Mouse (Mus musculus) forebrain, embryonic 16.5 days (tissue): ENCODE results near the gene Rufy3. TPM values are rescaled to one million over a fixed set of nuclear protein-coding genes. Genes with fewer than 3 reads are reported as not detected.
A peak's percentile ranks its signal among the peaks of the same experiment; 100 is the strongest.

Source experiments
- ATAC-seq: fragments of 200-750 bp; cut with Nextera tagmentation; 2 replicates; pipeline ENCODE4 v1.8.0; 2017; ENCODE audit warnings: mild to moderate bottlenecking, moderate library complexity
- H3K27ac ChIP-seq: fragments of 300-500 bp; sonication (generic); 2 replicates; pipeline ENCODE4 v1.5.1; 2014; ENCODE audit warnings: low read length, control low read depth
- H3K27me3 ChIP-seq: fragments of 300-500 bp; sonication (generic); replicated peaks from 2 replicates; pipeline ENCODE4 v1.6.1; 2014; ENCODE audit warnings: low read length; ENCODE audit not compliant: control insufficient read depth, insufficient read depth
- H3K36me3 ChIP-seq: fragments of 300-500 bp; sonication (generic); 2 replicates; pipeline ENCODE4 v1.6.1; 2014; ENCODE audit not compliant: control insufficient read depth, insufficient read depth
- H3K4me1 ChIP-seq: fragments of 300-500 bp; sonication (generic); replicated peaks from 2 replicates; pipeline ENCODE4 v1.6.1; 2014; ENCODE audit warnings: low read length; ENCODE audit not compliant: control insufficient read depth, insufficient read depth
- H3K4me2 ChIP-seq: fragments of 300-500 bp; sonication (generic); 2 replicates; pipeline ENCODE4 v1.6.1; 2014; ENCODE audit warnings: mild to moderate bottlenecking, low read length, control low read depth
- H3K4me3 ChIP-seq: fragments of 300-500 bp; sonication (generic); replicated peaks from 2 replicates; pipeline ENCODE4 v1.5.1; 2014; ENCODE audit warnings: mild to moderate bottlenecking, low read length, control low read depth
- H3K9ac ChIP-seq: fragments of 300-500 bp; sonication (generic); replicated peaks from 2 replicates; pipeline ENCODE4 v1.6.1; 2014; ENCODE audit warnings: low read depth, low read length, control low read depth
- H3K9me3 ChIP-seq: fragments of 300-500 bp; sonication (generic); 2 replicates; pipeline ENCODE4 v1.6.1; 2016; ENCODE audit warnings: low read length; ENCODE audit not compliant: control insufficient read depth
- WGBS: fragments of 180-500 bp; shearing (Covaris S2); extraction: QIAGEN DNeasy Blood & Tissue Kit; methylation state at CpG from one replicate; pipeline ENCODE4 v1.1.7; 2014; 5-methylcytosine and 5-hydroxymethylcytosine counted together
- polyA plus RNA-seq: library from polyadenylated mRNA; unstranded; fragments of >200 nt; fragmentation: Nextera tagmentation; extraction: Ambion mirVana; gene quantifications from 2 replicates; pipeline ENCODE4 v1.2.1, GENCODE M21; 2015

The Rufy3 gene
- polyA plus RNA-seq, 1 experiment from 2014 or later: 258 TPM

DNA sequence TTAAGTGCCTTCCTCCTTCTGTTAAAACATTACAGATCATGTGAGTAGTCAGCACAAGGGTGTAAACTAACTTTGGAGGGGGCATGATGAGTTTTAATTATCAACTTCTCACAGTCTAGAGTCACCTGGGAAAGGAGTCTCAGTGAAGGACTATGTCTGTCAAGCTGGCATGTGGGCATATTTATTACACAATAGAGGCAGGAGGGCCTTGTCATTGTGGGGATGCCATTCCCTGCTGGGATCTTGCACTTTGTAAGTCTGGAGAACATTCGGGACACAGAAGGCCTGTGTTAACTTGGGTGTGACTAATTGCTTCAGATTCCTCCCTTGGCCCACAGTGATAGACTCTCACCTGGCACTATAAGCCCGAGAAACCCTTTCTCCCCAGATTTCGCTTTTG is 4.7 kb downstream of the Rufy3 start:
- H3K4me2 ChIP-seq: no peak overlapping the region
- H3K36me3 ChIP-seq: no peaks in the 10 kb centered on the region
- no peak for ATAC-seq
- 57% methylated on average over 3 of the region's 3 CpGs for WGBS
- H3K9ac ChIP-seq: no peak overlapping the region
- H3K27me3 ChIP-seq: no peaks in the 10 kb centered on the region
- H3K4me1 ChIP-seq: peaks cover 11% of the 10 kb centered on the region
- no peak overlapping the region for H3K27ac ChIP-seq
- H3K4me3 ChIP-seq: no peak overlapping the region
- no peaks in the 10 kb centered on the region for H3K9me3 ChIP-seq

DNA sequence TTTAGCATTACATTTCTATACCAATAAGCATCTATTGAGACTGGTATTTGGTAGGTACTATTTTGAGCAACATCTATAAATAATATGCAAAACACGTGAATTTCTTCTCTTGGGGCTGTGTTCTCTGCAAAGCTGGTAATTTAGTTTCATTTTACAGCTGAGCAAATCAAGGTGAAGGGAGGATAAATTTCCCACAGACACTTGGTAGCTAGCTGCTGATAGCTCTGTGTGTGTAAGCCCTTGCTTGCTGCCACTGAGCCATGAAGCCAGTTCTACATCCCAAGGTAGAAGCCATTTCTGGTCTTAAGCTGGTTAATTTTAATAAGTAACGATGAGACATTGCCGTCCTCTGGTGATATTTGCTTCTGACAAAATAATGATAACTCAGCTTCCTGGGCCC is 10.0 kb downstream of the Rufy3 start:
- Histone ChIP-seq H3K9ac (no peak overlapping the region), H3K4me3 (no peak overlapping the region), H3K27me3 (no peaks in the 10 kb centered on the region), H3K4me2 (no peak overlapping the region), H3K27ac (no peak overlapping the region), H3K9me3 (no peaks in the 10 kb centered on the region), H3K36me3 (no peaks in the 10 kb centered on the region), H3K4me1 (peaks cover 7% of the 10 kb centered on the region; the same call in 1 of the 2 replicates)
- no peak for ATAC-seq
- WGBS: 91% methylated on average over 3 of the region's 3 CpGs

DNA sequence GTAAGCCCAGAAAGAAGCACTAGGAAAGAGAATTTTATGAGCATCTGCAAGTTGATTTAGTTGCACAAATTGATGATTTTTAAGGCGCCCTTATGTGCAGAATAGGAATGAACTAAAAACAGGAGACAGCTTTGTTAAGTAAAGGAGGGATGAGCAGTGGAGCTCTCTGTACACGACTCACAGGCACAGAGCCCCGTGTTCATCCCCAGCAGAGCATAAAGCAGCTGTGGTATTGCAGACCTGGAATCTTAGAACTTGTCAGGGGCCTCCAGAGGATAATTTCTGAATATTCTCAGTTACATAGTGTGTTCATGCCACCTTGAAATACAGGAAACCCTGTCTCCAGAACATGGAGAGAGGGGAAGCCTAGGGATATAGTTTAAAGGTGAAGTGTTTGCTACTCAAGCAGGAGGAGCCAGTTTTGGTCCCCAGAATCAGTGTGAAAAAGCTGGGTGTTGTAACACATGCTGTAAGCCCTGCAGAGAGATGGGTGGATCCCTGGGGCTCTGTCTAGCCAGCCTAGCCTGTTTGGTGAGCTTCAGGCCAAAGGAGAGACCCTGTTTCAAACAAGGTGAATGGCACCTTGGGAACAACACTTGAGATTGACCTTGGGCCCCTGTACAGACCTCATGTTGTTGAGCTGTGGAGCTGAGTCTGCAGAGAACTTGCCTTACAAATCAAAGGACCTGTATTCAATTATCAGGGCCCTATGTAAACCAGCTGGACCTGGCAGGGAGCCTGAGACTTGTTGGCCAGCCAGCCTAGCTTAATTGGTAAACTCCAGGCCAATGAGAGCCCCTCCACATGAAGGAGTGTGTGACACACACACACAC is 10.9 kb downstream of the Rufy3 start:
- 66% methylated on average over 3 of the region's 3 CpGs for WGBS
- no peak overlapping the region for H3K4me2 ChIP-seq
- peaks cover 7% of the 10 kb centered on the region; the same call in 1 of the 2 replicates for H3K4me1 ChIP-seq
- H3K4me3 ChIP-seq: no peak overlapping the region
- no peaks in the 10 kb centered on the region for H3K36me3 ChIP-seq
- H3K9me3 ChIP-seq: no peaks in the 10 kb centered on the region
- peak overlapping the region; percentile 37; the same call in 1 of the 2 replicates for H3K27ac ChIP-seq
- no peaks in the 10 kb centered on the region for H3K27me3 ChIP-seq
- ATAC-seq: peak; percentile 47; the same call in 1 of the 2 replicates
- no peak overlapping the region; the same call in 1 of the 2 replicates for H3K9ac ChIP-seq

DNA sequence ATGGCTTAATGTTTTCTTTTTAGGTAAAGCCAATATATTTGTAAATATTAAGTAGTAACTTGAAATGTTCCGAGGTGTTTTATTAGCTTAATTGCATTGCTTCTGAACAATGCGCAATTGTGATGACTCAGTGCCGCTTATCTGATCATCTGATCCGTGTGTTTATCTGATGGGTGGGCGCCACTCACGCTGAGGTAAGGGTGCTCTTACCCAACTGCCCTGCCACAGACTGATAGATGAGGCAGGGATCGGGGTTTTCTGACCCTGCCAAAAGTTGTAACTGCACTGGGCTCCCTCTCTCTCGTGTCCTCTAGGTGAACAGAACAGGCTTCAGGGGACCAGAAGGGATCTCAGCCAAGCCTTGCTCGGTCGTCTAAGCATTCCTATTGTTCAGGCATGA is 15.8 kb downstream of the Rufy3 start:
- no peak overlapping the region for H3K4me2 ChIP-seq
- no peaks in the 10 kb centered on the region for H3K9me3 ChIP-seq
- H3K4me3 ChIP-seq: no peak overlapping the region
- peaks cover 12% of the 10 kb centered on the region for H3K4me1 ChIP-seq
- no peaks in the 10 kb centered on the region for H3K27me3 ChIP-seq
- no peak overlapping the region for H3K9ac ChIP-seq
- H3K27ac ChIP-seq: no peak overlapping the region
- 76% methylated on average over 10 of the region's 10 CpGs for WGBS
- no peaks in the 10 kb centered on the region for H3K36me3 ChIP-seq
- no peak for ATAC-seq

DNA sequence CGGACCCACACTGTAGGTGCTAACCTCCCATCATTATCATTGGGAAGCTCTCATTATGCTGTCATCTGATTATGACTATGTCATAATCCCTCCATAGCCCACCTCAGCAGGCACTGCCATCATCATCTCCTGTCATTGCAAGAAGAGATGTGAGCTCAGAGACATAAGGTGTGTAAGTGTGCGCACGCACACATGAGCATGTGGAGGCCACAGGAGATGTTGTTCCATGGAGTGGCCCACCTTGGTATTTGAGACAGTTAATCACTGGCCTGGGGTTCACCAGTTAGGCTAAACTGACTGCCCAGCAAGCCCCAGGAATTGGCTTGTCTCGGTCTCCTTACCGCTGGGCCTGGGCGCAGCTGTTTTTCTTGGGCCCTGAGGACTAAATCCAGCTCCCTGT is 16.5 kb downstream of the Rufy3 start:
- no peak overlapping the region for H3K4me2 ChIP-seq
- no peaks in the 10 kb centered on the region for H3K9me3 ChIP-seq
- H3K4me3 ChIP-seq: no peak overlapping the region
- H3K9ac ChIP-seq: no peak overlapping the region
- no peak for ATAC-seq
- H3K27ac ChIP-seq: no peak overlapping the region
- 93% methylated on average over 6 of the region's 6 CpGs for WGBS
- peaks cover 14% of the 10 kb centered on the region for H3K4me1 ChIP-seq
- H3K36me3 ChIP-seq: no peaks in the 10 kb centered on the region
- no peaks in the 10 kb centered on the region for H3K27me3 ChIP-seq

DNA sequence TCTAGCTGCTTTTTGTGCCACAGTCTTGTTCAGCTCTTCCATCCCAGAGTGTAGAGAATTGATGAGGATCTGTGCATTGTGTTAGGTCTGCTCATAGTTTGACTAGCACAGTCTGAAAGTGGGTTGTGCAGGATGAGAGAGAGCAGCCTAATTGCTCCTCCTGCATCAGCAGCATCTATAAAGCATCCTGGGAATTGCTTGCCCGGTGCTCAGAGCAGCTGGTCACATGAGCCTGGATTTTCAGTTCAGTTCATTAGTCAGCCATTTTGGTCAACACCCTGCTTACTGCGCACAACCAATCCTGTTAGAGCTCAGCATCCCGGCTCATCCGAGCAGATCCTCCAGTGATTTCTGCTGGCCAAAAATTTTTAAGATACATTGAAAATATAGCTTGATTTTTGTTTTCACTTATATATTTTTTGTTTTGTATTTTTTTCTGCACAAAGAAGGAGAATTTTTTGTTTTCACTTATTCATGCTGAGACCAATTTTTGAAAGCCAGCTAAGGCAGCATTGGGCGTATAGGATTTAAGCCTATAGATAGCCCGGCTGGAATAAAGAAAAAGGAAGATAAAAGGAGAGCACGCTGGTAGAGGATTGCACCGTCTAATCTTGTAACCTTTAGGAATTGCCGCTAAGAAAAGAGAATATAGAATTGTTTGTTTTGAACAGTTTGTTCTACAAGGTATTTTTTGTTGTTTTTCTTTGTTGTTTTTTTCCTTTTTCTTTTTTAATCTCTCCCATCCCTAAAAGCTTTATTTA is 18.6 kb downstream of the Rufy3 start:
- peak; percentile 98 for ATAC-seq
- WGBS: 8% methylated on average over 9 of the region's 9 CpGs

DNA sequence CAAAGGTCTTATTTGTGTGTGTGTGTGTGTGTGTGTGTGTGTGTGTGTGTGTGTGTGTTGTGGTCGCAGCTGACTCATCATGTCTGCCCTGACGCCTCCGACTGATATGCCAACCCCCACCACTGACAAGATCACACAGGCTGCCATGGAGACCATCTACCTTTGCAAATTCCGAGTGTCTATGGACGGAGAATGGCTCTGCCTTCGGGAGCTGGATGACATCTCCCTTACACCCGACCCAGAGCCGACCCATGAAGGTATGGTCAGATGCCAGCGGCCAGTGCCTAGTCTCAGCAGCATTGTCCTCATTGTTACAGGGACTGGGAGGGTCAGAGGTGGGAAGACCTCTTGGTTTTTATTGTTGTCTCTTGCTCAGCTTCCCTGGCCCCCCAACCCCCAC is 19.2 kb downstream of the Rufy3 start:
- no peaks in the 10 kb centered on the region for H3K27me3 ChIP-seq
- peak; percentile 24 for ATAC-seq
- peak overlapping the region; percentile 76 for H3K4me2 ChIP-seq
- H3K4me3 ChIP-seq: peak overlapping the region; percentile 80
- H3K9me3 ChIP-seq: no peaks in the 10 kb centered on the region
- H3K27ac ChIP-seq: peak overlapping the region; percentile 61
- peaks cover 38% of the 10 kb centered on the region for H3K4me1 ChIP-seq
- peak overlapping the region; percentile 74 for H3K9ac ChIP-seq
- WGBS: 8% methylated on average over 9 of the region's 9 CpGs
- H3K36me3 ChIP-seq: no peaks in the 10 kb centered on the region

More for the DNA sequence above, 18.6 kb downstream of the Rufy3 start:
- Histone ChIP-seq H3K27me3 (no peaks in the 10 kb centered on the region), H3K9ac (peak overlapping the region; percentile 74), H3K36me3 (no peaks in the 10 kb centered on the region), H3K9me3 (no peaks in the 10 kb centered on the region), H3K4me2 (peak overlapping the region; percentile 76), H3K4me3 (peak overlapping the region; percentile 80), H3K4me1 (peaks cover 32% of the 10 kb centered on the region), H3K27ac (peak overlapping the region; percentile 84)

DNA sequence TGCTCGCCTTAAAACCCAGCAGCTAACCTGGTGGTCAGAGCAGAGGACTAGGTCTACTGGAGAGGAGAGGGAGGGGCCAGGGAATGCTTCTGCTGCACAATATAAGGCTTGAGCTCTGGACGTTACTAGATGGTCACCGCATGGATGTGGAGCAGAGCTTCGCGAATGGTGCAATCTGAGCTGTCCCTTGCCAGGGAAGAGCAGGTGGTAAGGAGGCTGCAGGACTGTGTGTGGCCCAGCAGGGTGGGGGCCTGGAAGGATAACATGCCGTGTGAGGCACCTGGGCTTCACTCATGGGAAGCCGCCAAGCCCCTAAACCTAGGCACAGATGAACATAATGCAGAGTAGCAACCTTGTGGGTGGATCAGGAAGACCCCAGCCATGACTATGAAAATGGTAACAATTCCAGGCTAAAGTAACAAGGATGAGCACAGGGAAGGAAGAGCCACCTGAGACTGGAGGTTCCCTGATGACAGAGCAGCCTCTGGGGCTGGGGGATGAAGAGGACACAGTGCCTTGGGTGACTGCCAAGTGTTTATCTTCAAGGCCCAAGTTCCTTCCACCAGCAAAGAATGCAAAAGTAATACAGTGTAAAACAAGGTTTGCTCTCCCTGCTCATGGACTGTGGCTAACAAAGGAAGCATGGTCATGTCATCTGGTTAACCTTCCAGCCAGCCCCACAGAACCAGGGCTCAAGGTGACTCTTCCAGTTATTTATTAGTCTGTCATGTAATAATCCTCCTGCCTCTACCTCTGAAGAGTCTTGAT is 21.8 kb downstream of the Rufy3 start:
- H3K4me1 ChIP-seq: peaks cover 38% of the 10 kb centered on the region
- WGBS: 64% methylated on average over 7 of the region's 7 CpGs
- H3K4me2 ChIP-seq: peak overlapping the region; percentile 76
- H3K4me3 ChIP-seq: peak overlapping the region; percentile 80
- H3K27ac ChIP-seq: no peak overlapping the region
- peak overlapping the region; percentile 33 for H3K9ac ChIP-seq
- H3K9me3 ChIP-seq: no peaks in the 10 kb centered on the region
- H3K36me3 ChIP-seq: no peaks in the 10 kb centered on the region
- H3K27me3 ChIP-seq: no peaks in the 10 kb centered on the region
- no peak for ATAC-seq
